Mouse (Mus musculus): ENCODE data around the gene Pigw. TPM values are rescaled to one million over a fixed set of nuclear protein-coding genes. Genes with fewer than 3 reads are reported as not detected.

The Pigw gene
- 4.0 and 4.8 TPM in 2 replicates for polyA plus RNA-seq (2014; fragmentation: Nextera tagmentation; extraction: Ambion mirVana)

GRCm38 (mm10) chr11:84879772-84880464 lies at the start of gene Pigw, which contains the start of gene Myo19:
Gene Pigw, minus strand, starts transcription at chr11:84880285.
Gene Myo19, plus strand, starts transcription at chr11:84880148.
- Histone ChIP-seq H3K27ac (ENCODE audit: low read depth, low read length) (peak within 1 kb of the TSS; percentile 94), H3K4me2 (replicated peaks; ENCODE audit: low read depth, low read length) (peak within 1 kb of the TSS; percentile 89), H3K9me3 (ENCODE audit: control insufficient read depth, low read length) (no peaks in the 10 kb centered on the region), H3K9ac (ENCODE audit: low read depth, low read length) (peak within 1 kb of the TSS; percentile 89), H3K36me3 (ENCODE audit: control insufficient read depth, insufficient read depth, low read length) (peaks cover 28% of the 10 kb centered on the region), H3K4me1 (ENCODE audit: control insufficient read depth, insufficient read depth, low read length) (peaks cover 11% of the 10 kb centered on the region), H3K27me3 (ENCODE audit: control insufficient read depth, insufficient read depth, low read length) (no peaks in the 10 kb centered on the region), H3K4me3 (ENCODE audit: low read length) (peak within 1 kb of the TSS; percentile 95)
- peak; percentile 95 for ATAC-seq (ENCODE audit: low FRiP score, low TSS enrichment)
- WGBS, result under 1% methylated on average over 76 of the region's 81 CpGs

GRCm38 (mm10) chr11:84920981-84921380 lies 40.9 kb upstream of the Pigw start:
- no peaks in the 10 kb centered on the region for H3K4me1 ChIP-seq (ENCODE audit: control insufficient read depth, insufficient read depth, low read length)
- H3K27ac ChIP-seq (ENCODE audit: low read depth, low read length), result no peak overlapping the region
- H3K36me3 ChIP-seq (ENCODE audit: control insufficient read depth, insufficient read depth, low read length), result no peaks in the 10 kb centered on the region
- H3K4me2 ChIP-seq (replicated peaks; ENCODE audit: low read depth, low read length), result no peak overlapping the region
- WGBS, result 85% methylated on average over 8 of the region's 8 CpGs
- H3K9ac ChIP-seq (ENCODE audit: low read depth, low read length), result no peak overlapping the region
- no peak overlapping the region for H3K4me3 ChIP-seq (ENCODE audit: low read length)
- H3K27me3 ChIP-seq (ENCODE audit: control insufficient read depth, insufficient read depth, low read length), result no peaks in the 10 kb centered on the region
- H3K9me3 ChIP-seq (ENCODE audit: control insufficient read depth, low read length), result no peaks in the 10 kb centered on the region
- ATAC-seq (ENCODE audit: low FRiP score, low TSS enrichment), result no peak

DNA sequence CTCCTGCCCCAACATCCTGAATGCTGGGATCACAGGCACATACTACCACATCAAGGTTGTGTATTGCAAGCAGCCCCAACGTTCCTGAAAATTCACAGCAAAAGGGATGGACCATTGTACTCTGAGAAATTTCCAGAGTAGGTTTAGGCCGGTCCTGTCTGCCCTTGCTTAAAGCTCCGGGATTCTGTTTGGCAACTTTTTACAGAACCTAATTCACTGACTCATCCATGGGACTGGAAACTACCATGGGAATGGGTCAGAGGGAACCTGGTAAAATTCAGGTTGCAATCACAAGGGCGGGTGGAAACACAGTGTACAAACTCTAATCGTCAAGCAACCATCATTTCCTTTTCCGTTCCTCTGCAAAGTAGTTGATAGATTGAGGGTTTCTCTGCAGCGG lies 39.9 kb upstream of the Pigw start:
- H3K27me3 ChIP-seq (ENCODE audit: control insufficient read depth, insufficient read depth, low read length), result no peaks in the 10 kb centered on the region
- no peaks in the 10 kb centered on the region for H3K36me3 ChIP-seq (ENCODE audit: control insufficient read depth, insufficient read depth, low read length)
- ATAC-seq (ENCODE audit: low FRiP score, low TSS enrichment), result no peak
- 0 out of 2 replicates have a peak overlapping the region, but pooled peaks have one; percentile 7 for H3K9ac ChIP-seq (ENCODE audit: low read depth, low read length)
- no peaks in the 10 kb centered on the region for H3K4me1 ChIP-seq (ENCODE audit: control insufficient read depth, insufficient read depth, low read length)
- 70% methylated on average over 7 of the region's 7 CpGs for WGBS
- no peak overlapping the region for H3K27ac ChIP-seq (ENCODE audit: low read depth, low read length)
- no peak overlapping the region for H3K4me3 ChIP-seq (ENCODE audit: low read length)
- H3K9me3 ChIP-seq (ENCODE audit: control insufficient read depth, low read length), result no peaks in the 10 kb centered on the region
- no peak overlapping the region for H3K4me2 ChIP-seq (replicated peaks; ENCODE audit: low read depth, low read length)

DNA sequence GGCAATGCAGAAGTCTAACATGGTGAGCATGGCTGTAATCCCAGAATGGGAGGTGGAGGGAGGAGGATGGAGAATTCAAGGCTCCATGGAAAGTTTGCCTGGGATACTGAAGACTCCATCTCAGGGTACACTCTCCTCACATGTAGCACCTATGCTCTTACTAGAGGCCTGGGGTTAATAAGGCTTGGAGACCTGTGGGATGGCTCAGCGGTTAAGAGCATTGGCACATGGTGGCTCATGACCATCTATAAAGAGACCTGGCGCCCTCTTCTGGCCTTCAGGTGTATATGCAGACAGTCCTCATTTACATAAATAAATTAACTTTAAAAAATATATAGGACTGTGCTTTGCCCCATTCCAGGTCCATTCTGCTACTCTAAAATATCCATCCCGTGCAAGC lies 39.2 kb upstream of the Pigw start:
- no peak overlapping the region for H3K4me3 ChIP-seq (ENCODE audit: low read length)
- no peak overlapping the region for H3K27ac ChIP-seq (ENCODE audit: low read depth, low read length)
- H3K9me3 ChIP-seq (ENCODE audit: control insufficient read depth, low read length), result no peaks in the 10 kb centered on the region
- no peak overlapping the region for H3K9ac ChIP-seq (ENCODE audit: low read depth, low read length)
- 35% methylated on average over 3 of the region's 3 CpGs for WGBS
- ATAC-seq (ENCODE audit: low FRiP score, low TSS enrichment), result no peak
- H3K27me3 ChIP-seq (ENCODE audit: control insufficient read depth, insufficient read depth, low read length), result no peaks in the 10 kb centered on the region
- H3K4me1 ChIP-seq (ENCODE audit: control insufficient read depth, insufficient read depth, low read length), result no peaks in the 10 kb centered on the region
- no peak overlapping the region for H3K4me2 ChIP-seq (replicated peaks; ENCODE audit: low read depth, low read length)
- no peaks in the 10 kb centered on the region; the same call in 1 of the 2 replicates for H3K36me3 ChIP-seq (ENCODE audit: control insufficient read depth, insufficient read depth, low read length)

DNA sequence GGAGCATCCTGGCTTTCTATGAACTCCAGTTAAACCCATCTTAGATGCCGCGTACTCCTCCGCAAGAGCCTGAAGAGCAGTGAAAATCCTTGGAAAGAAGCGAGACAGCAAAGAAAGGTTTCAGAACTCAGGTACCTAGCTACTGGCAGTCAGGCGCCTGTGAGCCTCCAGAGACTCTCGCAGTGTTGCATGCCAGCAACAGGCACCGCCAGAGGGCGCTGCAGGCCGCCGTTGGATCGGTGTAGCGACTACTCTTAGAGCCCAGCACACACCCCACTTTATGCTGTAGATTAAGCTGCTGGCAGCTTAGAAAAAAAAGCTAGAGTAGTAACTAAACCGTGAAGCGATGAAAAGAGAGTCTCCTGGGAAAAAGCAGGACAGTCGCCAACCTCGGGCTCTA lies 38.3 kb upstream of the Pigw start:
- H3K4me3 ChIP-seq (ENCODE audit: low read length), result no peak overlapping the region

GRCm38 (mm10) chr11:84916703-84917300 lies 36.7 kb upstream of the Pigw start:
- H3K4me2 ChIP-seq (replicated peaks; ENCODE audit: low read depth, low read length), result peak overlapping the region; percentile 43
- no peaks in the 10 kb centered on the region for H3K4me1 ChIP-seq (ENCODE audit: control insufficient read depth, insufficient read depth, low read length)
- H3K27ac ChIP-seq (ENCODE audit: low read depth, low read length), result no peak overlapping the region
- H3K36me3 ChIP-seq (ENCODE audit: control insufficient read depth, insufficient read depth, low read length), result peaks cover 20% of the 10 kb centered on the region
- no peaks in the 10 kb centered on the region for H3K27me3 ChIP-seq (ENCODE audit: control insufficient read depth, insufficient read depth, low read length)
- no peak for ATAC-seq (ENCODE audit: low FRiP score, low TSS enrichment)
- WGBS, result 59% methylated on average over 7 of the region's 7 CpGs
- no peaks in the 10 kb centered on the region for H3K9me3 ChIP-seq (ENCODE audit: control insufficient read depth, low read length)
- H3K4me3 ChIP-seq (ENCODE audit: low read length), result peak overlapping the region; percentile 99
- H3K9ac ChIP-seq (ENCODE audit: low read depth, low read length), result peak overlapping the region; percentile 49; the same call in 1 of the 2 replicates

More for the DNA sequence above, 38.3 kb upstream of the Pigw start:
- 7% methylated on average over 16 of the region's 16 CpGs for WGBS
- peaks cover 6% of the 10 kb centered on the region for H3K36me3 ChIP-seq (ENCODE audit: control insufficient read depth, insufficient read depth, low read length)
- no peak overlapping the region for H3K9ac ChIP-seq (ENCODE audit: low read depth, low read length)
- no peaks in the 10 kb centered on the region for H3K27me3 ChIP-seq (ENCODE audit: control insufficient read depth, insufficient read depth, low read length)
- ATAC-seq (ENCODE audit: low FRiP score, low TSS enrichment), result no peak; the same call in 1 of the 2 replicates
- H3K4me2 ChIP-seq (replicated peaks; ENCODE audit: low read depth, low read length), result peak overlapping the region; percentile 21
- H3K27ac ChIP-seq (ENCODE audit: low read depth, low read length), result no peak overlapping the region
- no peaks in the 10 kb centered on the region for H3K9me3 ChIP-seq (ENCODE audit: control insufficient read depth, low read length)
- no peaks in the 10 kb centered on the region for H3K4me1 ChIP-seq (ENCODE audit: control insufficient read depth, insufficient read depth, low read length)

GRCm38 (mm10) chr11:84916053-84916702 lies 36.1 kb upstream of the Pigw start, which contains the start of gene Znhit3:
Gene Znhit3, minus strand, starts transcription at chr11:84916366.
- Histone ChIP-seq H3K4me1 (ENCODE audit: control insufficient read depth, insufficient read depth, low read length) (no peaks in the 10 kb centered on the region), H3K9ac (ENCODE audit: low read depth, low read length) (peak within 1 kb of the TSS; percentile 78), H3K27ac (ENCODE audit: low read depth, low read length) (no peak within 1 kb of the TSS), H3K9me3 (ENCODE audit: control insufficient read depth, low read length) (no peaks in the 10 kb centered on the region), H3K4me3 (ENCODE audit: low read length) (peak within 1 kb of the TSS; percentile 99), H3K27me3 (ENCODE audit: control insufficient read depth, insufficient read depth, low read length) (no peaks in the 10 kb centered on the region), H3K4me2 (replicated peaks; ENCODE audit: low read depth, low read length) (peak within 1 kb of the TSS; percentile 65), H3K36me3 (ENCODE audit: control insufficient read depth, insufficient read depth, low read length) (peaks cover 26% of the 10 kb centered on the region)
- peak; percentile 87 for ATAC-seq (ENCODE audit: low FRiP score, low TSS enrichment)
- 4% methylated on average over 34 of the region's 34 CpGs for WGBS

DNA sequence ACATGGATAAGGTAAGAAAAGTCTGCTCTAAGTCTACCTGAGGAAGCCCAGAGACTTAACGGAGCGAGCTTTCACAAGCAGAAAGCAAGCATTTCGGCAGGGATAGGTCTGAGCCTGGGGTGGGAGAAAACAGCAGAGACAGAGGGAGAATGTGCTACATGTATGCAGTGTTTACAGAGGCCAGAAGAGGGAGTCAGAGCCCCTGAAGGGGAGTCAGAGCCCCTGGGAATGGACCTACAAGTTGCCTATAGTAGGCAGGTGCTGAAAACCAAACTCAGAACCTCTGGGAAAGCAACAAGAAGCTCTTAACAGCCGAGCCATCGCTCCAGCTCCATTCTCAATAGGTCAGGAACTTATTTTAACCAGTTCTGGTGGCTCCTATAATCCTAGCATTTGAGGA lies 34.6 kb upstream of the Pigw start:
- Histone ChIP-seq H3K4me2 (replicated peaks; ENCODE audit: low read depth, low read length) (no peak overlapping the region), H3K27ac (ENCODE audit: low read depth, low read length) (no peak overlapping the region), H3K9me3 (ENCODE audit: control insufficient read depth, low read length) (no peaks in the 10 kb centered on the region), H3K36me3 (ENCODE audit: control insufficient read depth, insufficient read depth, low read length) (peaks cover 39% of the 10 kb centered on the region), H3K4me1 (ENCODE audit: control insufficient read depth, insufficient read depth, low read length) (no peaks in the 10 kb centered on the region), H3K27me3 (ENCODE audit: control insufficient read depth, insufficient read depth, low read length) (no peaks in the 10 kb centered on the region), H3K4me3 (ENCODE audit: low read length) (no peak overlapping the region), H3K9ac (ENCODE audit: low read depth, low read length) (no peak overlapping the region)
- WGBS, result 92% methylated on average over 5 of the region's 5 CpGs
- ATAC-seq (ENCODE audit: low FRiP score, low TSS enrichment), result no peak

- 75% methylated on average over 4 of the region's 4 CpGs for WGBS
- ATAC-seq (ENCODE audit: low FRiP score, low TSS enrichment), result no peak
- H3K4me1 ChIP-seq (ENCODE audit: control insufficient read depth, insufficient read depth, low read length), result no peaks in the 10 kb centered on the region
Measured at GRCm38 (mm10) chr11:84910411-84910810, 30.3 kb upstream of the Pigw start.

More at GRCm38 (mm10) chr11:84910411-84910810, 30.3 kb upstream of the Pigw start:
- Histone ChIP-seq H3K36me3 (ENCODE audit: control insufficient read depth, insufficient read depth, low read length) (peaks cover 74% of the 10 kb centered on the region), H3K27ac (ENCODE audit: low read depth, low read length) (no peak overlapping the region), H3K4me3 (ENCODE audit: low read length) (no peak overlapping the region), H3K9ac (ENCODE audit: low read depth, low read length) (no peak overlapping the region), H3K27me3 (ENCODE audit: control insufficient read depth, insufficient read depth, low read length) (no peaks in the 10 kb centered on the region), H3K9me3 (ENCODE audit: control insufficient read depth, low read length) (no peaks in the 10 kb centered on the region), H3K4me2 (replicated peaks; ENCODE audit: low read depth, low read length) (no peak overlapping the region)

All from kidney, embryonic 14.5 days (tissue).